Mouse (Mus musculus): ENCODE results near the gene Ankrd34b.
A peak's percentile ranks its signal among the peaks of the same experiment; 100 is the strongest.

Gene Ankrd34b

DNA sequence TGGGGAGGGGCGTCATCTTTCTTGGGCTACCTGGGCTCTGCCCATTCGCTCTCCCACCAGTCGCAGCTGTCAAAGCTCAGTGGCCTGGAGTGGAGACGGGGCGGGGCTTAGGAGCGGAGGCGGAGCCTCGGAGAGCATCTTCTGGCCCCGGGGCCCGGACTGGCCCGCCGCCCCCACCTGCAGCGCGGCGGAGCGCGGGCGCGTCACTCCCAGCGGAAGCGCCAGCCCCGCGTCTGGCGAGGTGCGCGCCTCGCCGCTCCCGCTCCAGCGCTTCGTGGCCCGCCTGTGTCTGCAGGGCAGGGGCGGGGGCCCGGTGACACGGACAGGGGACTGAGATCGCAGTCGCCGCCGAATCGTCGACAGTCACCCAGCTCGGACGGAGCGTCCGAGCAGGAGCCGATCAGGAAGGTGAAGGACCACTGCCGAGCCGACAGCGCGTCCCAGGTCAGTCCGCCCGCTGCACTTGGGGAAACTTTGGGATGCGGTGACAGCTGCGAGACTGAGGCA lies at the start of gene Ankrd34b:
Gene Ankrd34b (plus strand): TSS at position 139 of the 507 bp plus-strand sequence.
- peak; percentile 44 to 60 for DNase-seq (ENCODE audit: low spot score in 2 of 2)

DNA sequence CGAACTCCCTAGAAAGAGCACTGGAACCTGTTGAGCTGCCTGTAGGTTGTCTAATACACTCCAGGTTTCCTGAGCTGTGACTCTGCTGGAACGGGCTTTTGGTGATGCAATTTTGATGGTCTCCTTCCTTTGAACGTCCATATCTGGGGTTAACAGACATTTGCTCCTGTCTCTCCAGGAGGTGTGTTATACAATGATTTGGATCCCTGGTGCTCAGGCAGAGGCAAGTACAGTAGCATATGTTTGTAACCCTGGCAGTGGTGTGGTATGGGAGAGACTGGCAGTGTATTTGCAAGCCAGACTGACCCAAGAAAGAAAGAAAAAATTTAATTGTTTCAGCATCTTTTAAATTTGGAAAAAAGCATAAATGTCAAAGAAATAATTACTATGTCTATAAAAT lies 38.3 kb upstream of the Ankrd34b start:
- no peak for DNase-seq (ENCODE audit: low spot score in 2 of 2)

DNA sequence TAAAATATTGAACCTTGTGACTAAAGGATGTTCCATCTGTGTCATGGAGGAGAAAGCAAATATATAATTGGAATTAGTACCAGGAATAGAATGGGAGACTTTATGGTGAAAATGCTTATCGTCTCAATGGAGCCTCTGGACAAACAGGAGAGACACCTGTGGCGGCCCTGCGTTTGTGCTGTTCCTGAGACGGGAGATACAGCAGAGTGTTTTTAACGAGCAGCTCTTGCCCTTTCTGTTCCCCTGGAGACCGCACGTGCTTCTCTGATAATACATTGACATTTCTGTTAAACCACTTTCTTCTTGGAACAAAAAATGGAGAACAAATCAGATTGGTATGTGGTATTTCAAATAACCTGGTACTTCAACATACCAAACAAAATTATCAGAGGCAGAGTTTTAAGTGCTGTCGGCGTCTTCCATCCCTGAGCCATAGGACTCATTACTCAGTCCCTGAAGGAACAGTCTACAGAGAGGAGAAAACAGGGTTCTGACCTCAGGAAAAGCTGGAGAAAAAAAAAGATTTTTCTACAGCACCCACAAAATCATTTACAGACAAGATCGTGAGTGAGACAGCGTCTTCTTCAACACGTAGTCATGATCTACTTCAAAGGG lies 32.5 kb upstream of the Ankrd34b start:
- DNase-seq (ENCODE audit: low spot score in 2 of 2), result no peak

DNA sequence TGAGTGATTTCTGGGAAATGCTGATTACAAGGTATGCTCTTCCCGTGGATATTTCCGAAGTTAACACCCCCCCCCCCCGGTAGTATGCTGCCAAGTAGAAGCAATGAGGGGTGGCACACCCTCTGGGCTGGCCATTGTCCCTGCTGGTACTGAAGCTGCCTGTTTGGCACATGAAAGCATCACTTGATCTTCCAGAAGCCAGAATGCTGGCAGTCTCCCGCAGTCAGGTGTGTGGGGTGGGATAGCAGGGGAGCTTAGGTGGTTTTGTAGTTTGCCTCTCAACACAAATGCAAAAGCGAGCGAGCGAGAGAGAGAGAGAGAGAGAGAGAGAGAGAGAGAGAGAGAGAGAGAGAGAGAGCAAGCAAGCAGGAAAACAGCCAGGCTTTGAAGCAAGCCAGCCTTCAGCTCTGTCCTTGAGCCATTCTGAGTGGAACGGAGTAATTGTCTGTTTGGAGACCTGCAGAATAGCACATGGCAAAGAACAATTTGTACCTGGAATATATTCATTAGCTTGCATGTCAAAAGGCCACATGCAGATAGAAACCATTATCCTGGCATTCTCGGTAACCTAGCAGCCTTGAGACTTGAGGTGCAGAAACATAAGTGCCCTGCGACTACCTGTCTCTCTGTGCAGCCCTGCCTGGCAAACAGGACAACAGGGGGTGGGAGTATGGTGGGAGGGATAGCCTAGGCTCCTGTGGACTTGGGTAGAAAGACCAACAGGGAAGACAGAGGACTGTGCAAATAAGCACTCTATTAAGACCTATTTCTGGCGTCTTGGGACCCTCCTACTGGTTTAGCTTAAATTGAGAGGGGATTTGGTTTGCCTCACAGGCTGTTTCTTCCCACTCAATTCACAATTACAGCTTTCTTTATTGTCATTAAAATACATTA lies 27.0 kb upstream of the Ankrd34b start:
- no peak for DNase-seq (ENCODE audit: low spot score in 2 of 2)

GRCm38 (mm10) chr13:92402063-92402462 lies 23.6 kb upstream of the Ankrd34b start:
- no peak for DNase-seq (ENCODE audit: low spot score in 2 of 2)

DNA sequence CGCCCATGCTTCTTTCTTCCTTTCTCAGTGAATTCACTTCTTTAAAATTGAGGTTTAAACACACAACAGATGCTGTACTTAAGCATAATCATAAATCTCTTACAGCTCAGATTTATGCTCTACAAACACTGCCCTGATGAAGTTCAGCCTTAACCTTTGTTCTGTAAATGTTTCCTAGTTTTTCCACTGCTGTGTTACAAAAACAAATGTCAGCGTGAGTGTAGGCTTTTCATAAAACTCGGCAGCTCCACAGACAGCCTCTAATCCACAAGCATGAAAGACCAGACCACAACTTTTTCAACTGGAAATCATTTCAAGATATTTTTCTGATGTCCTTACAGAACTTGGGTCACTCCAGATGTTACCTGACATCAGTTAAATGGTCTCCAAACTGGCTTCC lies 22.2 kb upstream of the Ankrd34b start:
- DNase-seq (ENCODE audit: low spot score in 2 of 2), result no peak

- no peak for DNase-seq (ENCODE audit: low spot score in 2 of 2)
Observed at GRCm38 (mm10) chr13:92410486-92410885, 15.2 kb upstream of the Ankrd34b start.

DNA sequence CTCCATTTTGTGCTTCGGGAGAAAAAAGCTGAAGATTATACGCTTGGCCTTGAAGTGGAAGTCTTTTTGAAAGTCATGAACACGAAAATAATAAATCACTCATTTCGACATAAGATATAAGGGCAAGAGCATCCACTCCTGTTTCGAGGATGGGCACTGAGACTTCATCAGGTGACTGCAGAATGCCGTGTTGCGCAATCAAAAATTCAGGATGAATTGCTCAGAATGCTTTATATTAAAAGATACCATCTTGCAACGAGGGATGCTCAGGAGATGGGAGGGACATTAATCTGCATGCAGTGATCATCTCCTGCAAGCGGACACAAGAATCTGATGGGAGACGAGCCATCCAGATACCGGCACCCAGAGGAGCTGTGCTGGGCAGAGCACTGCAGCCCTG lies 6.1 kb upstream of the Ankrd34b start:
- no peak for DNase-seq (ENCODE audit: low spot score in 2 of 2)

GRCm38 (mm10) chr13:92423711-92424110 lies 2.0 kb upstream of the Ankrd34b start:
- DNase-seq (ENCODE audit: low spot score in 2 of 2), result peak in 1 of 2 experiments; percentile 16

DNA sequence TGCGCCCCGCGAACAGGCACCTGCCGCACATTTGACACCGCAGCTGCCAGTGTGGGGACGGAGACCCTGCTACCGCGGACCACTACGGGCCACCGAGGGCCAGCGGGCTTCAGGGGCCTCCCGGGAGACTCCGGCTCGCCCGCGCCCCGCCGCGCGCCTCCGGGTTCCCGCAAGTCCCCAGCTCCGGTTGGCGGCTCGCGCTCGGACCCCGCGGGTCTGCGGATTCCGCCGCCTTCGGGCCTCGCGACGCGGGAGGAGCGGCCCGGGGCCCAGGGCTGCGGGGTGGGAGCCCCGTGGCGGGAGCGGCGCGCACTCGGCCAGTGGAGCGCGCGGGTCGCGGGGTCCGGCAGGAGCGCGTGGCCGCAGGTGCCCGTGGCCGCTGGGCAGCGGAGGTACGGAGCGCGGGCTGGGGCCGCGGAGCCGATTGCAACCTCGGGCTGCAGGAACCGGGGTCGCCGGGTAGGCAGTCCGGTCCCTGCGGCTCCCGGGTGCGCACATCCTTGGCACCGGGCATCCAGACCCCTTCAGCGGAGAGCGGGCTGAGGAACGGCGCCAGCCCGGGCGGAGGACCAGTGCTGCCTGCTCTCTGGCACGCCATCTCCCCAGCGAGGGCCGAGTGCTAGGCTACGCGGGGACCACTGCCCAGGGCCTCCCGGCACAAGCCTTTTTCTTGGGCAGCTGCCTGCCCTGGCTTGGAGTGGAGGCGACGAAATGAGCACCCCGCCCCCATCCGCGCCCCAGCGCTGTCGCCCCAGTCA lies 777 bp downstream of the Ankrd34b start:
- DNase-seq (ENCODE audit: low spot score in 2 of 2), result peak; percentile 20 to 34

- no peak for DNase-seq (ENCODE audit: low spot score in 2 of 2)
Observed at GRCm38 (mm10) chr13:92427351-92427855, 1.7 kb downstream of the Ankrd34b start.

GRCm38 (mm10) chr13:92438656-92439055 lies 13.0 kb downstream of the Ankrd34b start:
- DNase-seq (ENCODE audit: low spot score in 2 of 2), result no peak

DNA sequence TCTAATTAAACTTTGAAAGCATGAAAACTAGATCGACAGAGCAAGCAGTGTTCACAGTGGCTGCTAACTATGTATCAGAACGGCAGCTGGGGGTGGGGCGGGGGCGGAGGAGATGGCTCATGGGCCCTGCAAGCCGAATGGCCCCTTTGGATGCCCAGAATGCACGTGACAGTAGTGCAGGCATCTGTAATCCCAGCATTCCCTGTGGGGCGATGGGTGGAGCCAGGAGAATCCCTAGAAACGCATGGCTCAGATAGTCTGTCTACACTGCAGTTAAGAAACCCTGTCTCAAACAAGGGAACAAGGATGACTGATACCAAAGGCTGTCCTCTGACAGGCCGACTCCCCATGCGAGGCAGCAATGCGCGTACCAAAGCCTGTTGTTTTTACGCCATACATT lies 14.6 kb downstream of the Ankrd34b start:
- DNase-seq (ENCODE audit: low spot score in 2 of 2), result no peak

GRCm38 (mm10) chr13:92446872-92447271 lies 21.2 kb downstream of the Ankrd34b start:
- no peak for DNase-seq (ENCODE audit: low spot score in 2 of 2)

DNA sequence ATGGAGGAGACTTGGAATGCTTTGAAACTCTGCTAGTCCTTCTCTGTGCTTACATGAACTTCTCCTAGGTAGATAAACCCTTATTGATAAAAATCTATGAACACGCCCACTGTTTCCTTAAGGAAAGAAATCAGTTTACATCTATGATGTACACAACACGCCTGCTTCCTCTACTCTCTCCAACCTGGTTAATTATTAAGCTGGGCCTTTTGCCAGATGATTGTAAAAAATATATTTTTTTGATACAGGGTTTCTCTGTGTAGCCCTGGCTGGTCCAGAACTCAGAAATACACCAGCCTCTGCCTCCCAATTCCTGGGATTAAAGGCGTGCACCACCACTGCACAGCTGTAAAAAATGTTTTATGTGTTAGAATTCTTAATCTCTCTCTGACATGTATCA lies 39.0 kb downstream of the Ankrd34b start:
- no peak for DNase-seq (ENCODE audit: low spot score in 2 of 2)

- no peak for DNase-seq (ENCODE audit: low spot score in 2 of 2)
Observed at GRCm38 (mm10) chr13:92467891-92468290, 42.2 kb downstream of the Ankrd34b start.

- DNase-seq (ENCODE audit: low spot score in 2 of 2), result no peak
Observed at GRCm38 (mm10) chr13:92469381-92469780, 43.7 kb downstream of the Ankrd34b start.

DNA sequence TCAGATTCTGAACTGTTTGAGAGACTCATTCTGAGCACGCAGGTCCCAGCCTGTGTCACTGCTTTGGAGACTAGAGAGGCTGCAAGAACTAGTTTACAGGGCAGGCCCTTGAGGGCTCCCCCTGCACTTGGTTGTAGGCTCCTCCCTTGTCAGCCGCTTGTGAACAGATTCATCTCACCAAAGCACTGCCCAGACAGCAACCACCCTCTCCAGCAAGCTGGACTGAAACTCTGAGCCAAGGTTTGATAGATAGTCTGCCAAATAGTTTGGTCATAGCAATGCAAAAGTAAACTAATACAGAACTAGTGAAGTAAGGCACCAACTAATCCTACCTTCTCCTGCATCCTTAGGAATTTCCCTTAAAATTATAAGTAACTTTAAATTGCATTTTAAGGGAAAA lies 44.5 kb downstream of the Ankrd34b start:
- DNase-seq (ENCODE audit: low spot score in 2 of 2), result no peak

DNA sequence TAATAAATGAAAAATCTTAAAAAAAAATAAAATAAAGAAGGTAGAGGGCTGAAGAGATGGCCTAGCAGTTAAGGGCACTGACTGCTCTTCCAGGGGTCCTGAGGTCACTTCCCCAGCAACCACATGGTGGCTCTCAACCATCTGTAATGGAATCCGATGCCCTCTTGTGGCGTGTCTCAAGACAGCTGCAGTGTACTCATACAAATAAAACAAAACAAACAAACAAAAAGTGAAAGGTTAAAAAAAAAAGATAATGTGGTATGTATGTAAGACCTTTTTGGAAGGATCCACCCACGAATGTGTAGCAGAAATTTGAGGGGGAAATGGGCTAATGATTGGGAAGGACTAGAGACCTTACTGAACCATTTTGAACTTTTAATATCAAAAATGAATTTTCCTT lies 57.7 kb downstream of the Ankrd34b start:
- peak; percentile 40 to 47 for DNase-seq (ENCODE audit: low spot score in 2 of 2)

- DNase-seq (ENCODE audit: low spot score in 2 of 2), result peak; percentile 93
Observed at GRCm38 (mm10) chr13:92483852-92484463, 58.3 kb downstream of the Ankrd34b start, which contains the start of gene Fam151b. Fam151b (minus strand) TSS chr13:92484015.

- no peak for DNase-seq (ENCODE audit: low spot score in 2 of 2)
Observed at GRCm38 (mm10) chr13:92490817-92491216, 65.1 kb downstream of the Ankrd34b start.
